Mouse (Mus musculus) T-helper 2 cell (primary cell): ENCODE data around the gene Sprr2j-ps.

ENCODE experiments used
- in situ Hi-C: fragments of 300-600 bp; cut with MboI, MseI; formaldehyde crosslinking; loops from one replicate; pipeline ENCODE4 v1.15.1; 2025; ENCODE audit warnings: high pct_unique_total_duplicates

Gene Sprr2j-ps

GRCm38 (mm10) chr3:92417782-92418181, at the start of gene Sprr2j-ps:
Gene Sprr2j-ps (plus strand): TSS chr3:92418082.
- in situ Hi-C loops, result no loop called here

- in situ Hi-C loops, result no loop called here
Measured at GRCm38 (mm10) chr3:92373613-92374012, 44.3 kb upstream of the Sprr2j-ps start.

- in situ Hi-C loops, result no loop called here
Measured at GRCm38 (mm10) chr3:92385385-92385784, 32.5 kb upstream of the Sprr2j-ps start, which contains the start of gene Sprr2h. Gene Sprr2h (plus strand): TSS chr3:92385685.

GRCm38 (mm10) chr3:92394301-92394700, 23.6 kb upstream of the Sprr2j-ps start:
- in situ Hi-C loops, result no loop called here

- in situ Hi-C loops, result no loop called here
Measured at GRCm38 (mm10) chr3:92407691-92408090, 10.2 kb upstream of the Sprr2j-ps start, which contains the start of gene Sprr2i. Gene Sprr2i (plus strand): TSS chr3:92407991.

GRCm38 (mm10) chr3:92429323-92429722, 11.4 kb downstream of the Sprr2j-ps start, which contains the start of gene Gm9774:
Gene Gm9774 (minus strand): TSS chr3:92429423.
- in situ Hi-C loops, result no loop called here

- in situ Hi-C loops, result no loop called here
Measured at GRCm38 (mm10) chr3:92432282-92432681, 14.4 kb downstream of the Sprr2j-ps start, which contains the start of gene Sprr2k. Gene Sprr2k (plus strand): TSS chr3:92432582.

GRCm38 (mm10) chr3:92438689-92439088, 20.8 kb downstream of the Sprr2j-ps start, which contains the start of gene Sprr1b:
Gene Sprr1b (minus strand): TSS chr3:92438789.
- in situ Hi-C loops, result no loop called here

GRCm38 (mm10) chr3:92440177-92440576, 22.3 kb downstream of the Sprr2j-ps start:
- in situ Hi-C loops, result no loop called here

GRCm38 (mm10) chr3:92455151-92455550, 37.3 kb downstream of the Sprr2j-ps start:
- in situ Hi-C loops, result no loop called here

GRCm38 (mm10) chr3:92458620-92459019, 40.7 kb downstream of the Sprr2j-ps start, which contains the start of gene Sprr3:
Gene Sprr3 (minus strand): TSS chr3:92458720.
- in situ Hi-C loops, result no loop called here

- in situ Hi-C loops, result no loop called here
Measured at GRCm38 (mm10) chr3:92466576-92466975, 48.7 kb downstream of the Sprr2j-ps start.

GRCm38 (mm10) chr3:92467424-92467823, 49.5 kb downstream of the Sprr2j-ps start:
- in situ Hi-C loops, result no loop called here
